Mouse (Mus musculus) spleen, embryonic (tissue): ENCODE measurements around the gene Aspscr1.

Source experiments
- CTCF ChIA-PET: fragments of 350-600 bp; sonication (Branson Sonifier 250); formaldehyde crosslinking; loops from one replicate; lab custom pipeline; 2022; lab: Charles Lee

Gene Aspscr1

GRCm38 (mm10) chr11:120730331-120730870 is 57.6 kb downstream of the Aspscr1 start:
- CTCF ChIA-PET: no interaction called here

- CTCF ChIA-PET: interaction anchor here (0.7 kb wide), 1 partner anchor 109 kb away, joined by 3 read pairs; no protein-coding TSS in a partner anchor
Measured at GRCm38 (mm10) chr11:120731395-120731794, 58.6 kb downstream of the Aspscr1 start.

- CTCF ChIA-PET: interaction anchor here (0.7 kb wide), 1 partner anchor 110 kb away, joined by 3 read pairs; no protein-coding TSS in a partner anchor
Measured at GRCm38 (mm10) chr11:120731858-120732680, 59.3 kb downstream of the Aspscr1 start, which contains the start of gene Cbr2. Gene Cbr2, minus strand, starts transcription at chr11:120732114.

GRCm38 (mm10) chr11:120733521-120733920 is 60.7 kb downstream of the Aspscr1 start:
- CTCF ChIA-PET: no interaction called here

- CTCF ChIA-PET: no interaction called here
Measured at GRCm38 (mm10) chr11:120736424-120736823, 63.7 kb downstream of the Aspscr1 start.

- CTCF ChIA-PET: no interaction called here
Measured at GRCm38 (mm10) chr11:120740981-120741380, 68.2 kb downstream of the Aspscr1 start.

- CTCF ChIA-PET: no interaction called here
Measured at GRCm38 (mm10) chr11:120744121-120744701, 71.4 kb downstream of the Aspscr1 start.

- CTCF ChIA-PET: no interaction called here
Measured at GRCm38 (mm10) chr11:120747974-120748373, 75.2 kb downstream of the Aspscr1 start.

- CTCF ChIA-PET: interaction anchor here (0.5 to 0.7 kb wide), 2 partner anchors 28 to 438 kb away, joined by 4 to 5 read pairs; partner anchors contain the start of gene Rac3
Measured at GRCm38 (mm10) chr11:120749430-120749829, 76.7 kb downstream of the Aspscr1 start.

- CTCF ChIA-PET: interaction anchor here (1.7 kb wide), 1 partner anchor 31 kb away, joined by 8 read pairs; no protein-coding TSS in a partner anchor
Measured at GRCm38 (mm10) chr11:120751606-120752005, 78.8 kb downstream of the Aspscr1 start.
